Mouse (Mus musculus): ENCODE measurements around the gene Jmjd4. TPM values are rescaled to one million over a fixed set of nuclear protein-coding genes. Genes with fewer than 3 reads are reported as not detected.
A peak's percentile ranks its signal among the peaks of the same experiment; 100 is the strongest.

The Jmjd4 gene
- total RNA-seq (2021), result 10 to 100 TPM; 27.0 to 29.3 TPM
- long read RNA-seq, experiment 1, full-length matches to known transcripts, result 5 of 8 reads
- long read RNA-seq, experiment 1, partial matches to known transcripts, result 0 of 8 reads
- long read RNA-seq, experiment 1, other reads (novel, unspliced or antisense), result 3 of 8 reads
- long read RNA-seq, experiment 2, full-length matches to known transcripts, result 6 of 17 reads
- long read RNA-seq, experiment 2, partial matches to known transcripts, result 4 of 17 reads
- long read RNA-seq, experiment 2, other reads (novel, unspliced or antisense), result 7 of 17 reads

DNA sequence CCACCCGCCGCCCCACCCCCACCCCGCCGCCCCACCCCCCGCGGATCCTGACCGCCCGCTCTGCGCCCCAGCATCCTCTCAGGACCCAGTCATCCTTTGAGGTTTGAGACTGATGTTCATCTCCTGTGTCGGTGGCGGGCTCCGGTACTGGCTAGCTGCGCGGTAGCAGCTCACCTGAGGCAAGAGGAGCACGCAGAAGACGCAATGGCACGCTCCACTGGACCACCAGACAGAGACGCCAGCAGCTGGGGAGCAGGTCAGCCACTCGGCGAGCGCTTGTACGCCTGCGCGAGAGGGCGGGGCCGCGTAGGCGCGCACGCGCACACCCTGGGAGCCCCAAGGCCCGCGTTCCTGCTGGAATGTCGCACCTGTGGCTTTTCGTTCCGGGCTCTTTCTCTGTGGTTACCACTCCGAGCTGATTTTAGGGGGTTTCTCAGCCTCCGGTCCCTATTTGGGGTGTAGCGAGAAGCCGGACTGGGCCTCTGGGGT lies at the start of gene Jmjd4:
Jmjd4 (plus strand) TSS at position 305 of the 489 bp plus-strand sequence.
- peak; percentile 93 for DNase-seq (ENCODE audit: low spot score in 2 of 2)

DNA sequence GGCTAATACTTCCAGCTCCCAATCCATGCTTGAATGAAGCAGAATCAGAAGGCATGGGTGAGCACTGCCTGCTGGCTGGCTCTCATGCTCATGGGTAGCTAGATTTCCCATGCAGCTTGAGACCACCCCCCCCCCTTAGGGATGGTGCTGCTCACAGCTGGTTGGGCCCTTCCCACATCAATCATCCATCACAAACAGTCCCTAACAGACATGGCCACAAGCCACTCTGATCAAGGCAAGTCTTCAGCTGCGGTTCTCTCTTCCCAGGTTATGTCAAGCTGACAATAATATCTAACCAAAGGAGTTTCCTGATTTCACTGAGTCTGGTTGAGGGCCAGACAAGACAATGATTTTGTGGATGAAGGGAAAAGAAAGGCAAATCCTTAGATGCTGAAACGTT lies 49.0 kb upstream of the Jmjd4 start:
- no peak for DNase-seq (ENCODE audit: low spot score in 2 of 2)

DNA sequence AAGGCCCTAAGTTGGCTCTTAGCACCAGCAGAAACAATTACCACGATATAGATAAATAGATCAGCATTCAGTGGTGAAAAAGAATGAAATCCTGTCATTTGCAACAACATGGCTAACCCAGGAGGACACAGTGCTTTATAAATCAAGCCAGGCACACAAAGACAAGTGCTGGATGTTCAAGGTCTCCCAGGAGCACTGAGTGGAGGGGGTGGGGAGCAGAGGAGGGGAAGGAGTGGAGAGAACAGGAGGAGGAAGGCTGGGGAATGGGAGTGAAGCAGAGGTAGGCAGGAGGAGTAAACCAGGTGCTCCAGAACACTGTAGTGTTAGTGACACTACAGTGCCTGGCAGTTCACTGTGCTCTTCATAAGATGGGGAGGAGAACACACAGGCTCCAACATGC lies 44.1 kb upstream of the Jmjd4 start:
- DNase-seq (ENCODE audit: low spot score in 2 of 2), result no peak

DNA sequence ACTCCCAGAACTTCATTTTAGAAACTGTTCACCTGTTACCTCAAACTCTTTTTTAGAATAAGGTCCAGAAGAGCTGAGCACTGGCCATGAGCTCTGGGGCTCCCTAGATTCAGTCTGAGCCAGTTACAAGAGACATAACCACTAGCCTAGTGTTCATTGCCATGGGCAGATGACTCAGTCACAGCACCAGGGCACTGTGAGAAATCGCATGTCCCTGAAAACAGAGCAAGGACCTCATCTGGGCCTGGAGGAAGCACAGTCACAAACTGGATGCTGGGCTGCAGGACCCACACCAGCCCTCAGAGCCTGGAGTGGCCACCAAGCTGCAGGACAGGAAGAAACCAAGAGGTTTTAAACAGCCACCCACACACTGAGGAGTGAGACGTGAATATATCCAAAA lies 39.0 kb upstream of the Jmjd4 start:
- no peak for DNase-seq (ENCODE audit: low spot score in 2 of 2)

DNA sequence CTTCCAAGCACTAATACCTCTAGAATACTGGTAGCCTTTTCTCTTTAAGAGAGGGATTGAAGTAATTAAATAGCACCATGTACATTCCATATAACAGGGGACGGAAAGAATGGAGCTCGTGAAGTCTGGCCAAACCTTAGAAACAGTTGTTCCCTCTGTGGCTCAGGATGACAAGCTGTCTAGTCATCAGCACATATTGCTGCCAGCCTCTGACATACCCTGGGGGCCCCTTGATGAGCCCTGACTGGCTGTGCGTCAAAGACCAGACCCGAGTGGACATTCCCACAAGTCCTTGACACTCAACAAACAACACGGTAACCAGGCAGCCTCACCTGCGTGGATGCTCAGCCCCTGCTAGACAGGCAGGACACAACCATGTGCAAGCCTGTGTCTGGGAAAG lies 37.8 kb upstream of the Jmjd4 start:
- no peak for DNase-seq (ENCODE audit: low spot score in 2 of 2)

DNA sequence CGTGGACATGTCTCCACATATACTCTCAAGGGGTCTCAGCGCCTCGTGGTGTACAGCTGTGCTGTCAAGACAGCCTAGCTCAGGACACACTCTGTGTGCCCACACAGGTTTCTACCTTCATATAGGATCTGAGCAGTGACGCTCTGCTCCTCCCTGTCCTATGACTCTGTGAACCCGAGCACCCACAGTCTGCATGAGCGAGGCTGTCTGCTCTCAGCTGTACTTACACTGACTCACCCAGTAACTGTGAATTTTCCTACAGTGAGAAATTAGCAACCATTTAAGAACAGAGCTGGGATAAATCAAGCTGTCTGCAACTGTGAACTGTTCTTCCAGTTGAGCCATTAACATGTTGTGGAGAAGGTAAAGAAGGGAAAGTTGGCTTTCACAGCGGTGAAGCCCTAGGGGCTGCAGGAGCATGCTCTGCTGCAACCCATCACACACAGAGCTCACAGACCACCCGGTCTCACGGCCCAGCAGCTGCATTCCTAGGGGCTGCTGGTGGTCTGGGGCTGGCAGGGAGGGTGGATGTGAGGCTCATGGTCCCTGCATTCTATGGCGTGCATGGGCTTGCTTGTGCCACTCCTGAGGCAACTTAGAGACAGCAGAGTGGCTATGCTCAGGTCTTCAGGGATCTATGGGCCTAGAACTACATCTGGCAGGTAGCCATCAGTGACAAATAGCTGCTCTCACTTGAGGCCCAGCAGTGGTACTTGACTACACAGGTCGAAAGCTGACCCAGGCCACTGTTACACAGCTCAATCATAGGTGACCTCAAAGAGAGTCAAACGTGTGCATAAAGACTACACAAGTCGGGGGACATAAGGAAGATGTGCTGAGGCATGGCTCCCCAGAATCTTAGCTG lies 36.6 kb upstream of the Jmjd4 start:
- DNase-seq (ENCODE audit: low spot score in 2 of 2), result no peak

DNA sequence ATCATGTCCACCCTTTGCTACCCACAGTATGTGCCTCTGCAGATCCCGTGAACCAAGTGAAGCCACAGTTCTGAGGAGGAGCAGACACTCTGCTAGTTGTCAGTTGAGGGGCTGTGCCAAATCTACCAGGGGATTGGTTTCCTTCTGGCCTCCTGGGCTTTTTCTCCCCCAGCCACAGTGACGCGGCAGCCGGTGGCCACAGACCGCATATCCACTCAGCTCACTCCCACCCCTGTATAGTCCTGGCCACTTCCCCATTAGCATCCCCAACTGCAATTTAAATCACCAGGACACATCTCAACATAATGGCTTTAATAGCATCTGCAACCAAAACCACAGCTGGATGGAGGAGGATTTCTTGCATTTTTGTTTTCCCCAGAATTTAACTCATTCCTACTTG lies 31.1 kb upstream of the Jmjd4 start:
- DNase-seq (ENCODE audit: low spot score in 2 of 2), result no peak

DNA sequence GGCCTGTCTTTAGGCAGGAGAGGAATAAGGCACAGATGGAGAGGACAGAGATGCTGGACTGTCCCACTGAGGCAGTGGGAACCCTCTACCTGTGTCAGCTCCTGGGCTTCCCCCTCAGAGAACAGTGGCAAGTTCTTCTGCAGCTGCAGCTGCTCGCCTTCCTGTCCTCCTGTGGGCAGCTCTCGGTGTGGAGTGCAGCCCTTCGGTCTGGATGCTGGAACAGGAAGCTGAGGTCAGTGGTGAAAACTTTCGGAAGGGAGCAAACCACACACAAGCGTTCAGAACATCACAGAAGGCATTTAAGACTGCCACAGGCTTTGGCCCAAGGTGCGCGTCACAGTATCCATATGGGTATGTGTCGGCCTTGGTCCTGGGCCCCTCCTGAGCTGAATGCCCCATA lies 28.4 kb upstream of the Jmjd4 start:
- no peak for DNase-seq (ENCODE audit: low spot score in 2 of 2)

DNA sequence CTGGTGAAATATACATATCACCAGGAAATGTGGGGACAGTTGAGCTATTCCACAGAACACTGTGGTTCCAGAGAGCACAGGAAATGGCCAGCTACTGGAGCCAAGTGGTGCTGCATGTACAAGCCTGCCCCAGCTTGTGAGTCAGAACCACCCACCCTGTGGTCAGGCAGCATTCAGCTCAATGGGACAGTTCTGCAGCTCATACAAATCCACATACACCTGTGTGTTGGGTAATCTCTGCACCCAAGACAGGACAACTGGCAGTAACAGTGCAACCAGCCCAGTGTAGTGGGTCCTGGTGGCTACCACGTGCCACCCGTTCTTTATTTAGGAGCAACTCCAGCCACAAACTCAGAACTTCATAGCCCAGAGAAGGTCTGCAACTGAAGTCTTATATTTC lies 27.9 kb upstream of the Jmjd4 start:
- DNase-seq (ENCODE audit: low spot score in 2 of 2), result no peak

DNA sequence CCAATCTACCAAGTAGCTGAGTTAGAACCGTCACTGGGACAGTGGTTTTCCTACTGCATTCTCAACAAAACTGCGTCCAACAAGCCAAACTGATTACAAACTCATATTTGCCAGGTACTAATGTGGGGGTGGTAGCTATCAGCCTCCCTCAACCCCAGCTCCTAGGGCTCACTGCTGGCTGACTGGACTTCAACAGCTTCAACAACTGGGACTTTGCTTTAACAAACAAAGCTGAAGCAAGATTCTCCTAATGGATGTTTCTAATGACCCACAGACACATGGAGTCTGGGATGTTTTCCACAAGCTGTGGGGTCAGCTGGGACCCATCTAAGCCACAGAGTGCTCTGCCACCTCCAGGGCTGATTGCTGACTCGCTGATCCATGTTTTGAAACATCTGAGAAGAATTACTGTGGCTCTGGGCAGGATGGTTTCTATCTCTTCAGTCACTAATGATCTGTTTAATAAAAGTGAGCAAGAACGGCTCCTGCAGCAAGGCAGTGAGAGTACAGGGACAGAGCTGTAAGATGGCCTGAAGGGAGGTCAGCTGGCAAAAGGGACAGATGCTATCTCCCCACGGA lies 26.7 kb upstream of the Jmjd4 start:
- DNase-seq (ENCODE audit: low spot score in 2 of 2), result no peak

DNA sequence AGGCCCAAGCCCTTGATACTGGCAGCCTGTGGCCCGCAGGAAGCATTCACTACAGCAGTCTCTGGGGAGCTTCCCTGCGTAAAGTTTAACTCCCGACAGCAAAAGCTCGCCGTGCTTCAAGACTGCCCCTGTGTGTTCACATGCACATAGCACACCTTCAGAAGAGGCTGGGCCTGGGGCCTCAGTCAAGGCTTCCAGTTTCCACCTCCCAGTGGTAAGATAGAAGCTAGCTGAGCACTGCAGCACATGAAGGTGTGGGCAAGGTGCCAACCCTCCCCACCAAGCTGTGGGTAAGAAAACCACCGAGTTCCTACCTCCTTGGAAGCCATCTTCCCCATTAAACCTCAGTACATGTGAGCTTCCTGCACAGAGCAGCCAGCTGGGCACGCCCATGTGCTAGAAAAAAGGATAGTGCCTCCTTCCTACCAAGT lies 24.2 kb upstream of the Jmjd4 start:
- DNase-seq (ENCODE audit: low spot score in 2 of 2), result no peak

DNA sequence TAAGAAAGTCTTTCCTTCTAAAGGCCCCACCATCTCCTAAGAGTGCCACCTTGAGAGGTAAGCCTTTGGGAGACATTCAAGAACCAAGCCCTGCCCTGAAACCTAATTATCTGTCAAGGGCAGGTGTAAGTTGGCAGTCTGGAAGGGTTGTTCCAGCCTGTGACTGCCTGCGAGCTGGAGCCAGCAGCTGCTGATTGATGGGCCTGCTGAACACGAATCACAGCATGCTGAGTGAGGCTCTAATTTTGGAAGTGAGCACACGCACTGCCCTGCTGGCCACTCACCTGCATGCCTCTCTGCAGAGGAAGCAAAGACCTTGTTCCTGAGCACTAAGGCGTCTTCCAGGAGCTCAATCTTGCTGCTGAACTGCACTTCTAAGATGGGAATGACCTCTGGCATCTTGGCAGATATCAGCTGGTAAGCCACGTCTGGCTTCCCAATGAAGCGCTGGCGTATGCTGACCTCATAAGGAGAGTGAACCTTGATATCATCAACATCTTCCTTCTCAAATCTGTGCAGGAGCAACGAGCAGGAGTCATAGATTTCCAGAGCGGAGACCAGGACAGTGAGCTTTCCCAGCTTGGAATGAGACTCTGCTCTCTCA lies 21.7 kb upstream of the Jmjd4 start:
- no peak for DNase-seq (ENCODE audit: low spot score in 2 of 2)

DNA sequence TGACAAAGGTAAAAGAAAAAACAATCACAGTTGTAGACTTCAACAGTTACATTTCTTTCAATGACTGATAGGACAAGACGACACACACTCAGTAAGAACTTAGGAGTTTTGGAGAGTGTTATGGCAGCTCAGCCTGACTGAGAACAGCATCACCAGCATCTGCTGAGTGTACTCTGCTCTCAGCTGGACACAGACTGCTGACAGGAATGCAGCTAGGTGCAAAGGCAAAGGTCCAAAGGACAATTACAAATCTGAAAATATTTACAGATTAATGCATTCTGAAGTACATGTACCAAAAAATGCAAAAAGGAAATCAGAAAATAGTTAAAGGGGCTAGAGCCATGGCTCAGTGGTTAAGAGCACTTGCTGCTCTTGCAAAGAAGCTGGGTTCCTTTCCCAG lies 19.9 kb upstream of the Jmjd4 start:
- DNase-seq (ENCODE audit: low spot score in 2 of 2), result no peak

DNA sequence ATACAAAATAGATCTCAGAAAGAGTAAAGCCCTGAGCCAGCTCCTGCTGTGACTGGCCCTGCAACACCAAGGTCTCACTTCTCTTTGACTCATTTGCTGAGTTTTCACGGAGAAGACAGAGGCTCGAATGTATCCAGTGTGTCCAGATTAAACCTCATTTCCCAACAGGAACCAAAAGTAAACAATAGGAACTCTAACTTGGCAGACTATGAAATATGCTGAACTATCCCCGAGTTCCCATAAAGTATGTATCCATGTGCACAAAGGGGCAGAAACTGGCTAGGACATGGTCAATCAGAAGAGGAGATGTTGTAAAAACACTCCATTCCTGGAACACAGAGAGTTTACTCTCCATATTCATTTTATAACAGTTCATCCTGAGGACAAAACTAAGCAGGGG lies 17.6 kb upstream of the Jmjd4 start:
- no peak for DNase-seq (ENCODE audit: low spot score in 2 of 2)

DNA sequence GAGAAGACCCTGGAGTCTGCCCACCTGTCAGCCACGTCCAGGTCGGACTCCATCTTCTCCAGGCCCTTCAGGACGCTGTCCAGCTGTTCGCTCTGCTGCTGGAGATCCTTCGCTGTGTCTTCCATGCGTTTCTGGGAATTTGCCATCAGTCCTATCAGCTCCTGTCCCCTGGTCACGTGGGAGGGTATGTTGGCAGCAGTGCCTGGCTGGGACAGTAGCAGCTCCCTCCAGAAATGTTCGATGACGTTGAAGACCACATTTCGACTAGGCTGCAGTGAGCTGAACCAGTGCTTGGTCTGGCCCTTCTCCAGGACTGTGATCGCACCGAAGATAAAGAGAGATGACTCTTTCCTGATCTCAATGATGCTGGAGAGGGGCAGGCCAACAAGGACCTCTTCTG lies 11.9 kb upstream of the Jmjd4 start:
- DNase-seq (ENCODE audit: low spot score in 2 of 2), result no peak

DNA sequence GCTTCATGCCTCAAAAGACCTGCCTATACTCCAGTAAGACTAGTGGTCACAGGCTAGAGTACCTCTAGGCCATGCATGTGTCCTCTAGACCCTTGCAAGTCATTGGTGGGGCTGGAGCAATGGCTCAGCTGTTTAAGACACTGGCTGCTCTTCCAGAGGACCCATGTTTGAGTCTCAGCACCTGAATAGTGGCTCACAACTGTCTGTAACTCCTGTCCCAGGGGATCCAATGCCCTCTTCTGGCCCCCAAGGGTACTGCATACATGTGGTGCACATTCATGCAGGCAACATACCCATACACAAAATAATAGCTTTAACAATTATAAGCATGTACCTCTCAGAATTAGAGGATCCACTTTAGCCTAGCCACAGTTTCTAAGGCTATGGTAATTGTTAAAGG lies 6.7 kb upstream of the Jmjd4 start:
- DNase-seq (ENCODE audit: low spot score in 2 of 2), result no peak

DNA sequence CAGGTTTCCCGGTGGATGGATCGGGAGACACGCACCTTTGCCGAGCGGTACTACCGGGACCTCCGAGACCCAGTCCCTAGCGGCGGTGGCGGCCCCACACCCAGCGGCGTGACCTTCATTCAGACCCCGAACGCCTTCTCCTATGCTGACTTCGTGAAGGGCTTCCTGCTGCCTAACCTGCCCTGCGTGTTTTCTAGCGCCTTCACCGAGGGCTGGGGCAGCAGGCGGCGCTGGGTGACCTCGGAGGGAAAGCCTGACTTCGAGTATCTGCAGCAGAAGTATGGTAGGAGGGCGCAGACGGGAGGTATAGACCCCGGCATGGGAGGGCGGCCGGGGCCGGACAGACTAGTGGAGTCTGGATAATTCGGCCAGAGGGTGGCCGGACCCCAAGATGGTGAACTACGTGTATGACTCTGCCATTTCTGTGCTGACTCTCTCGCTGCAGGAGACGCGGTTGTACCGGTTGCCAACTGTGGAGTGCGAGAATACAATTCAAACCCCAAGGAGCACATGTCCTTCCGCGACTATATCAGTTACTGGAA lies 456 bp downstream of the Jmjd4 start:
- DNase-seq (ENCODE audit: low spot score in 2 of 2), result no peak

DNA sequence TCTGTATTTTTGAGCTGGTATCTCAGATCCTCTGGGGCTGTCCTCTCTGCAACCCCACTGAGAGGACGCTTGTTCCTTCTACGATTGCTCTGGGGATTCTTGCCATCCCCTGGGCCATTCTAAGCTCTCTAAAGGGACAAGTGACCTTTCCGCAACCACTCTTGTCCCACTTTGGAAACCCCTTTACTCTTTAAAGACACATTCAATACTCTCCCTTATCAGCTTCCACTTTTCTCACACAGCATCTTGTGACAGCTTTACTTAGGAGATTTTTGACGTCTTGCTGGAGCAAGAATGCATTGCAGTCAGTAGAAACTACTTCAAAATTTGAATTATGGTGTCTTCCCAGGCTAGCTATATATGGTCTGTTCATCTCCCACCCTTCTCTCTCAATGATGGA lies 1.2 kb downstream of the Jmjd4 start, which contains the start of gene Snap47:
Snap47 (minus strand) TSS at position 101 of the 400 bp plus-strand sequence.
- no peak for DNase-seq (ENCODE audit: low spot score in 2 of 2)

DNA sequence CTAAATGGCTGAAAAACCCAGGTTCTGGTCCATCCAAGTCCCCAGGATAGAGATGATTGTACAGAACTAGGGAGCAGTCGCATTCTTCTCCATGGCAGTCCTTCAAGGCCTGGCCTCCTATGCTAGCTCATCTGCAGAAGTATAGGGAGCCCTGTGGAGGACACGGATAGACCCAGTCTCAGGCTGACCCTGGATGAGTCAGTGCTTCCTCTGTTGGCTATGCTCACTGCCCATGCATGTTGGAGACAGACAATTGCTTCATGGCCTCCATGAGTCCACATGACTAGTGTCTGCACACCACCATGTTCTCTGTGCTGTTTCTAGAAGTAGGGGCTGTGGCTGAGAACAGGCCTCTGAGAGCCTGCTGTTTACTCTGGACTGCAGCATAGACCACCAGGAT lies 6.5 kb downstream of the Jmjd4 start:
- DNase-seq (ENCODE audit: low spot score in 2 of 2), result no peak

DNA sequence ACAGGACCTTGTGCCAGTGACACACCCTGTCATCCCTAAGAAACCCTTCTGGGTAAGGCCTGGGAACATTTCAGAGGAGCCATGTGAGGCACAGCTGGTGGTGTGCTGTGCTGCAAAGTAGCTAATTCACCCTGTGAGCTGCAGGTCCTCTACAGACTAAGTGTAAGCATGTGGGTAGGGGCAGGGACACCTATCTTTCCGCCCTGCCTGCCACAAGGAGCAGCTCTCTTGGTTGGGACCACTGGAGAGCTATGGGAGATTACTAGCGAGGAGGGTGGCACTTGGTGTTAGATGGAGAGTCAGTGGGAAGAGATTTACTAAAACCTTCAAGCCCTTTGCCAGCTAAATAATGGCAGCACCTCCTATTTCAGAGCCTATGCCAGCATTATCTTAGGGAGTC lies 7.0 kb downstream of the Jmjd4 start:
- no peak for DNase-seq (ENCODE audit: low spot score in 2 of 2)

DNA sequence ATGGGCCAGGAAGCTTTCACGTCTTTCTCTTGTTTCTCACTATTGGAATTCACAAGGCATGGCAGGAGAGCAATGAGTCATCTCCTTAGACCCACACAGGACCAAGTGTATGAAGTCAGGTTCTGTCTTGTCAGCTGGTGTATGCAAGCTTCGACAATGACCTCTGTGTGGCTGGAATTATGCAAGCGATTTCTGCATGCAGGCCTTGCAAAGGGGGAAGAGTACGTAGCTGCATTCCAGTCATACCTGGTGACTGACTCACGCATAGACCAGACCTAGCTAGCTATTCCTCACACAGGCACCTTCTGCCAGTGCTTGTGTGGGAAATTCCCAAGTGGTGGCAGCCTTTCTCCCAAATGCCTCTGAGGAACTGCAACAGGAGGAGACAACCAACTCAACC lies 9.1 kb downstream of the Jmjd4 start:
- DNase-seq (ENCODE audit: low spot score in 2 of 2), result no peak
